Mouse (Mus musculus) CH12.LX (cell line): Measurements from ENCODE around the gene Adamts18. TPM values are rescaled to one million over a fixed set of nuclear protein-coding genes. Genes with fewer than 3 reads are reported as not detected.

Experiments
- DNase-seq: peaks from one replicate; pipeline ENCODE4 v3.0.0-alpha.2; 2013; ENCODE audit errors: extremely low read depth
- H3K27ac ChIP-seq: 2 replicates; pipeline ENCODE4 v1.5.1; 2012; ENCODE audit warnings: low read depth, mild to moderate bottlenecking, control low read depth, moderate library complexity; ENCODE audit not compliant: insufficient read depth
- H3K27me3 ChIP-seq: replicated peaks from 2 replicates; pipeline ENCODE3; 2012; ENCODE audit warnings: inconsistent platforms
- H3K36me3 ChIP-seq, 2 experiments: replicated peaks in 1 of 2; 2 replicates each; pipeline versions ENCODE3 to v1.6.1; 2012; ENCODE audit warnings: inconsistent platforms in 1 of 2, low read length in 1 of 2, mild to moderate bottlenecking in 1 of 2, mixed read lengths in 1 of 2, moderate library complexity in 1 of 2; ENCODE audit not compliant: control insufficient read depth in 1 of 2, insufficient read depth in 1 of 2
- H3K4me1 ChIP-seq, 2 experiments: 2 replicates each; pipeline ENCODE4 v1.6.1; 2012; ENCODE audit warnings: inconsistent platforms in 1 of 2, moderate library complexity in 1 of 2; ENCODE audit not compliant: insufficient read depth in 2 of 2, control insufficient read depth in 1 of 2
- H3K4me2 ChIP-seq: 2 replicates; pipeline ENCODE4 v1.6.1; 2012; ENCODE audit warnings: low read depth, mild to moderate bottlenecking, control low read depth; ENCODE audit not compliant: poor library complexity, insufficient read depth, severe bottlenecking
- H3K4me3 ChIP-seq, 3 experiments: fragments of 150-350 bp in 1 of 3; sonication (generic) in 1 of 3; replicated peaks in 1 of 3; 2 replicates each; pipeline versions ENCODE3 to v1.5.1; 2011 to 2012; ENCODE audit warnings: low read depth in 2 of 3, low read length in 2 of 3, mild to moderate bottlenecking in 2 of 3, moderate library complexity in 2 of 3, control low read depth in 1 of 3, improper control_type of control experiment in 1 of 3, inconsistent platforms in 1 of 3, mixed read lengths in 1 of 3; ENCODE audit not compliant: poor library complexity in 1 of 3
- H3K79me2 ChIP-seq: replicated peaks from 2 replicates; pipeline ENCODE4 v1.6.1; 2012; ENCODE audit warnings: mild to moderate bottlenecking, moderate library complexity; ENCODE audit not compliant: control insufficient read depth, poor library complexity, insufficient read depth, severe bottlenecking; ENCODE audit errors: extremely low read depth
- H3K9ac ChIP-seq: 2 replicates; pipeline ENCODE4 v1.6.1; 2012; ENCODE audit warnings: low read depth, mild to moderate bottlenecking, control low read depth, moderate library complexity; ENCODE audit not compliant: insufficient read depth
- H3K9me3 ChIP-seq: replicated peaks from 2 replicates; pipeline ENCODE3; 2012; ENCODE audit warnings: low read length, inconsistent platforms, mixed read lengths
- BHLHE40 ChIP-seq: IDR thresholded peaks from 2 replicates; pipeline ENCODE4 v1.6.1; 2011; ENCODE audit warnings: mild to moderate bottlenecking, low read depth, low read length, improper control_type of control experiment
- CHD2 ChIP-seq: IDR thresholded peaks from 2 replicates; pipeline ENCODE4 v1.6.1; 2011; ENCODE audit warnings: low read length, improper control_type of control experiment
- E2F4 ChIP-seq: IDR thresholded peaks from 2 replicates; pipeline ENCODE4 v1.6.1; 2011; ENCODE audit warnings: low read depth, low read length, improper control_type of control experiment; ENCODE audit not compliant: insufficient replicate concordance
- GABPA ChIP-seq: IDR thresholded peaks from 2 replicates; pipeline ENCODE4 v1.6.1; 2012; ENCODE audit warnings: low read depth, low read length, improper control_type of control experiment, inconsistent platforms; ENCODE audit not compliant: insufficient replicate concordance
- HCFC1 ChIP-seq: IDR thresholded peaks from 2 replicates; pipeline ENCODE4 v1.6.1; 2012; ENCODE audit warnings: low read depth, mild to moderate bottlenecking, inconsistent platforms, low read length, improper control_type of control experiment
- IRF4 ChIP-seq: IDR thresholded peaks from 2 replicates; pipeline ENCODE4 v1.6.1; 2014; ENCODE audit warnings: low read depth, mild to moderate bottlenecking, inconsistent platforms, low read length, improper control_type of control experiment
- JUN ChIP-seq: IDR thresholded peaks from 2 replicates; pipeline ENCODE4 v1.6.1; 2011; ENCODE audit warnings: low read depth, mild to moderate bottlenecking, low read length, improper control_type of control experiment, moderate library complexity; ENCODE audit not compliant: insufficient read depth
- JUND ChIP-seq: conservative IDR thresholded peaks from 2 replicates; pipeline ENCODE4 v1.6.1; 2011; ENCODE audit warnings: low read depth, low read length, improper control_type of control experiment
- MAZ ChIP-seq: IDR thresholded peaks from 2 replicates; pipeline ENCODE4 v1.6.1; 2012; ENCODE audit warnings: low read depth, mild to moderate bottlenecking, inconsistent platforms, low read length, improper control_type of control experiment, moderate library complexity
- MEF2A ChIP-seq: IDR thresholded peaks from 2 replicates; pipeline ENCODE4 v1.6.1; 2014; ENCODE audit warnings: low read depth, mild to moderate bottlenecking, inconsistent platforms, low read length, improper control_type of control experiment, borderline replicate concordance
- MYC ChIP-seq: IDR thresholded peaks from 2 replicates; pipeline ENCODE4 v1.6.1; 2011; ENCODE audit warnings: low read depth, mild to moderate bottlenecking, improper control_type of control experiment, low read length
- NRF1 ChIP-seq: IDR thresholded peaks from 2 replicates; pipeline ENCODE4 v1.6.1; 2014; ENCODE audit warnings: low read depth, mild to moderate bottlenecking, inconsistent platforms, low read length, improper control_type of control experiment, moderate library complexity
- PAX5 ChIP-seq: IDR thresholded peaks from 2 replicates; pipeline ENCODE4 v1.6.1; 2012; ENCODE audit warnings: low read length, inconsistent platforms, mixed read lengths
- POLR2A ChIP-seq: IDR thresholded peaks from 2 replicates; pipeline ENCODE4 v1.6.1; 2011; ENCODE audit warnings: low read depth, mild to moderate bottlenecking, improper control_type of control experiment, low read length
- POLR2AphosphoS2 ChIP-seq: IDR thresholded peaks from 2 replicates; pipeline ENCODE4 v1.6.1; 2011; ENCODE audit warnings: low read depth, low read length, improper control_type of control experiment
- SMC3 ChIP-seq: IDR thresholded peaks from 2 replicates; pipeline ENCODE4 v1.6.1; 2011; ENCODE audit warnings: low read depth, low read length, improper control_type of control experiment
- TBP ChIP-seq: conservative IDR thresholded peaks from 2 replicates; pipeline ENCODE4 v1.6.1; 2011; ENCODE audit warnings: low read depth, low read length, improper control_type of control experiment
- TCF12 ChIP-seq: IDR thresholded peaks from 2 replicates; pipeline ENCODE4 v1.6.1; 2014; ENCODE audit warnings: low read depth, mild to moderate bottlenecking, inconsistent platforms, low read length, improper control_type of control experiment
- UBTF ChIP-seq: IDR thresholded peaks from 2 replicates; pipeline ENCODE4 v1.6.1; 2012; ENCODE audit warnings: low read depth, mild to moderate bottlenecking, inconsistent platforms, low read length, improper control_type of control experiment, moderate library complexity
- USF1 ChIP-seq: IDR thresholded peaks from 2 replicates; pipeline ENCODE4 v1.6.1; 2014; ENCODE audit warnings: low read depth, mild to moderate bottlenecking, inconsistent platforms, low read length, improper control_type of control experiment
- USF2 ChIP-seq: conservative IDR thresholded peaks from 2 replicates; pipeline ENCODE4 v1.6.1; 2011; ENCODE audit warnings: low read depth, low read length, improper control_type of control experiment
- ZNF384 ChIP-seq: IDR thresholded peaks from 2 replicates; pipeline ENCODE4 v1.6.1; 2012; ENCODE audit warnings: low read depth, low read length, improper control_type of control experiment, inconsistent platforms
- dilution Hi-C: fragments of 300-500 bp; cut with MboI; formaldehyde crosslinking; loops from 2 replicates; pipeline ENCODE4 v1.14.3; 2020; ENCODE audit warnings: low sequenced_read_pairs; ENCODE audit not compliant: extremely low pct_unique_long_range_greater_than_20kb, extremely low pct_ligation_motif_present
- in situ Hi-C: fragments of 300-500 bp; cut with MboI; formaldehyde crosslinking; loops from 3 replicates; pipeline ENCODE4 v1.14.3; 2019; ENCODE audit warnings: low sequenced_read_pairs, low pct_ligation_motif_present, low pct_unique_long_range_greater_than_20kb, mixed read lengths
- polyA plus RNA-seq: library from polyadenylated mRNA; unstranded; fragments of >175 nt; gene quantifications from 2 replicates; pipeline ENCODE4 v1.2.1, GENCODE M21; 2012; ENCODE audit warnings: low read depth; ENCODE audit not compliant: insufficient read length
- total RNA-seq, 2 experiments: library from RNA; depleted of rRNA; stranded (reverse); fragments of 300-350 nt in 1 of 2; fragments of >200 nt in 1 of 2; gene quantifications; 2 replicates each; pipeline ENCODE4 v1.2.3; 2012 to 2014

Adamts18 gene
- total and polyA plus RNA-seq, 3 experiments: not detected

DNA sequence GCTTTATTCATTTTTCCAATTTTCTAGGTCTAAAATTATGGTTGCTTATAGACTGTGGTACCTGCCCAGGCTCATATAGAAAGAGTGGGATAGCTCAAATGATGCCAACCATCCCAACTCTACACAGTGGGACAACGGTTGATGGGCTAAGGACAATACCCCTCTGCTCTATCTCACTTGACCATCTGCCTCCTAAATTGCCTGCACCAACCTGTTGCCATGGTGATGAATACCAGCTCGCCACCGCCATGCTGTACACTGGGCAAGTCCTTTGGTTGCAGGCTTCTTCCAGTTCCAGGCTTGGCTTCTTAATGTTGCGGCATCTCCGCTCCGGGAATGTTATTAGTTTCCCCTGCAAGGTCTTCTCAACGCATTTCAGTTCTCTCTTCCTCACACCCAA lies 143.6 kb downstream of the Adamts18 start:
- Histone ChIP-seq H3K9me3 (no peaks in the 10 kb centered on the region), H3K36me3 (no peaks in the 10 kb centered on the region), H3K9ac (no peak overlapping the region), H3K27me3 (no peaks in the 10 kb centered on the region), H3K4me3 (no peak overlapping the region), H3K4me2 (no peak overlapping the region), H3K4me1 (no peaks in the 10 kb centered on the region), H3K27ac (no peak overlapping the region)
- dilution Hi-C loops: no loop called here
- in situ Hi-C loops: no loop called here
- TF ChIP-seq POLR2AphosphoS2: no peak
- TF ChIP-seq E2F4: no peak
- TF ChIP-seq NRF1: no peak
- TF ChIP-seq IRF4: no peak
- TF ChIP-seq GABPA: no peak
- no peak for TF ChIP-seq BHLHE40
- no peak for TF ChIP-seq JUND
- no peak for TF ChIP-seq ZNF384
- no peak for TF ChIP-seq MEF2A
- TF ChIP-seq POLR2A: no peak
- no peak for TF ChIP-seq CHD2
- TF ChIP-seq JUN: no peak
- TF ChIP-seq TCF12: no peak
- no peak for TF ChIP-seq USF2
- no peak for TF ChIP-seq MAZ
- no peak for TF ChIP-seq TBP
- TF ChIP-seq MYC: no peak
- no peak for TF ChIP-seq UBTF
- TF ChIP-seq HCFC1: no peak
- no peak for TF ChIP-seq USF1
- TF ChIP-seq, all 38 proteins: peak for 0
- no peak for DNase-seq
- H3K79me2 ChIP-seq: no peaks in the 10 kb centered on the region

DNA sequence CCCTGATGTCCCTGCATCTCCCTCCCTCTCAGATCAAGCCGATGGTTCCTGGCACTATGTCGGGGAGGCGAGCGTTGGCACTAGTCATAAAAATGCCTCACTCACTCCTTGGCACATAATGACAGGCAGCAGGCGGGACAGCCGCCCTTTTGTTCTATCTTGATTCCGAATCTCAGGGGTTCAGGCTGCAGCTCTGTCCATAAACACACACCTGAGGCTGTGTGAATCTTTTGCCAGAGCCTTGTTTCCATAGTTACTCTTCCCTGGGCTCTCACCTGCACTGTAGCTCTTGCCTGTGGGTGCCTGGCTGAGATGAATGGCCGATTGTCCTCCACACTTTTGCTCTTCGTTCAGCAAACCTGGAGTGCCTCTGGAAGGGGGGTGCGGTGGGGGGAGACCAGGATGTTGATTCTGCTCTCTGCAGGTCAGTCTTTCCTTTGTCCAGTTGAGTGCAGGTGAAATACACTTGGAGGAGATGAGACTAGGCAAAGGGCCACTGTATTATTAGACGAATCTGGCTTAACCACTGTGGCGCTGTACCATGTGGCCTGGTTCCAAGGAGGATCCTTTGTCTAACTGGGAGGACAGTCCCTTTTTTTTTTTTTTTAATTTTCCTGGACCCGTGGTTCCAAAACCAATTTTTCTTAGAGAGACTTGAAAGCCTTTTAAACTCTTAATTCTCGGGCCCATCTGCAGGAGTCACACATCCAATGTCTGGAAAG lies 156.8 kb downstream of the Adamts18 start:
- no peaks in the 10 kb centered on the region for H3K36me3 ChIP-seq
- no peak for TF ChIP-seq USF1
- no peak for TF ChIP-seq PAX5
- TF ChIP-seq MAZ: no peak
- TF ChIP-seq CHD2: no peak
- TF ChIP-seq SMC3: no peak
- TF ChIP-seq GABPA: no peak
- H3K4me2 ChIP-seq: no peak overlapping the region
- H3K9ac ChIP-seq: no peak overlapping the region
- H3K4me1 ChIP-seq: peaks cover 5 to 7% of the 10 kb centered on the region in 2 experiments; a peak in 2 of 4 replicates
- H3K9me3 ChIP-seq: no peaks in the 10 kb centered on the region
- H3K79me2 ChIP-seq: no peaks in the 10 kb centered on the region
- dilution Hi-C loops: no loop called here
- H3K27ac ChIP-seq: no peak overlapping the region
- in situ Hi-C loops: no loop called here
- no peak overlapping the region for H3K4me3 ChIP-seq
- DNase-seq: no peak
- no peaks in the 10 kb centered on the region for H3K27me3 ChIP-seq
